Mouse (Mus musculus) MEL (cell line): ENCODE data around the gene Utrn. TPM values are rescaled to one million over a fixed set of nuclear protein-coding genes. Genes with fewer than 3 reads are reported as not detected.
A peak's percentile ranks its signal among the peaks of the same experiment; 100 is the strongest.

Source experiments
- DNase-seq: peaks from one replicate; pipeline ENCODE4 v3.0.0; 2011; ENCODE audit warnings: low read depth, low spot score
- H3K27ac ChIP-seq: 2 replicates; pipeline ENCODE4 v1.5.1; 2012; ENCODE audit warnings: low read depth, mild to moderate bottlenecking, control low read depth, low read length, moderate library complexity; ENCODE audit not compliant: control insufficient read depth
- H3K27me3 ChIP-seq, 2 experiments: fragments of 150-350 bp in 1 of 2; sonication (generic) in 1 of 2; 2 replicates each; pipeline ENCODE4 v1.6.1; 2012; ENCODE audit warnings: low read length in 2 of 2, mild to moderate bottlenecking in 2 of 2, improper control_type of control experiment in 1 of 2, moderate library complexity in 1 of 2; ENCODE audit not compliant: insufficient read depth in 2 of 2, control insufficient read depth in 1 of 2
- H3K36me3 ChIP-seq, 2 experiments: 2 replicates each; pipeline ENCODE4 v1.6.1; 2012 to 2014; ENCODE audit warnings: low read length in 2 of 2, improper control_type of control experiment in 1 of 2, inconsistent platforms in 1 of 2, mild to moderate bottlenecking in 1 of 2; ENCODE audit not compliant: insufficient read depth in 2 of 2, control insufficient read depth in 1 of 2
- H3K4me1 ChIP-seq, 2 experiments: fragments of 150-350 bp in 1 of 2; sonication (generic) in 1 of 2; 2 replicates each; pipeline ENCODE4 v1.6.1; 2012; ENCODE audit warnings: low read length in 2 of 2, improper control_type of control experiment in 1 of 2, mild to moderate bottlenecking in 1 of 2; ENCODE audit not compliant: insufficient read depth in 2 of 2, control insufficient read depth in 1 of 2
- H3K4me3 ChIP-seq, 2 experiments: fragments of 150-350 bp in 1 of 2; sonication (generic) in 1 of 2; 2 replicates each; pipeline ENCODE4 v1.5.1; 2012; ENCODE audit warnings: low read depth in 2 of 2, low read length in 2 of 2, mild to moderate bottlenecking in 2 of 2, moderate library complexity in 2 of 2, control low read depth in 1 of 2, improper control_type of control experiment in 1 of 2; ENCODE audit not compliant: control insufficient read depth in 1 of 2, insufficient read depth in 1 of 2
- H3K79me2 ChIP-seq: 2 replicates; pipeline ENCODE4 v1.6.1; 2012; ENCODE audit warnings: mild to moderate bottlenecking, low read length, moderate library complexity; ENCODE audit not compliant: control insufficient read depth, poor library complexity, insufficient read depth
- H3K9ac ChIP-seq: 2 replicates; pipeline ENCODE4 v1.6.1; 2012; ENCODE audit warnings: low read depth, mild to moderate bottlenecking, control low read depth, low read length, moderate library complexity; ENCODE audit not compliant: control insufficient read depth, poor library complexity, severe bottlenecking
- H3K9me3 ChIP-seq: fragments of 150-350 bp; sonication (generic); replicated peaks from 2 replicates; pipeline ENCODE4 v1.6.1; 2012; ENCODE audit warnings: mild to moderate bottlenecking, low read length, improper control_type of control experiment, moderate library complexity; ENCODE audit not compliant: insufficient read depth
- BHLHE40 ChIP-seq: IDR thresholded peaks from 2 replicates; pipeline ENCODE4 v1.6.1; 2012; ENCODE audit warnings: low read depth, mild to moderate bottlenecking, inconsistent platforms, low read length, improper control_type of control experiment, borderline replicate concordance
- CHD2 ChIP-seq: IDR thresholded peaks from 2 replicates; pipeline ENCODE4 v1.6.1; 2011; ENCODE audit warnings: low read length, improper control_type of control experiment
- CTCF ChIP-seq, 3 experiments: IDR thresholded peaks in 2 of 3; conservative IDR thresholded peaks in 1 of 3; 2 replicates each; pipeline ENCODE4 v1.5.1; 2011 to 2012; ENCODE audit warnings: low read length in 3 of 3, low read depth in 2 of 3, mild to moderate bottlenecking in 2 of 3, improper control_type of control experiment in 1 of 3, inconsistent platforms in 1 of 3, mixed read lengths in 1 of 3, moderate library complexity in 1 of 3; ENCODE audit not compliant: control insufficient read depth in 1 of 3, insufficient read depth in 1 of 3, poor library complexity in 1 of 3, severe bottlenecking in 1 of 3
- E2F4 ChIP-seq: IDR thresholded peaks from 2 replicates; pipeline ENCODE4 v1.6.1; 2011; ENCODE audit warnings: low read depth, low read length, improper control_type of control experiment, borderline replicate concordance
- ELF1 ChIP-seq: IDR thresholded peaks from 2 replicates; pipeline ENCODE4 v1.6.1; 2014; ENCODE audit warnings: low read depth, mild to moderate bottlenecking, inconsistent platforms, low read length, improper control_type of control experiment, moderate library complexity
- EP300 ChIP-seq, 2 experiments: IDR thresholded peaks; 2 replicates each; pipeline ENCODE4 v1.6.1; 2011; ENCODE audit warnings: improper control_type of control experiment in 2 of 2, low read length in 2 of 2, low read depth in 1 of 2, mild to moderate bottlenecking in 1 of 2
- ETS1 ChIP-seq: IDR thresholded peaks from 2 replicates; pipeline ENCODE4 v1.6.1; 2012; ENCODE audit warnings: low read depth, mild to moderate bottlenecking, inconsistent platforms, low read length, improper control_type of control experiment, moderate library complexity
- GABPA ChIP-seq: IDR thresholded peaks from 2 replicates; pipeline ENCODE4 v1.6.1; 2012; ENCODE audit warnings: low read depth, mild to moderate bottlenecking, inconsistent platforms, low read length, improper control_type of control experiment, moderate library complexity
- GATA1 ChIP-seq: IDR thresholded peaks from 2 replicates; pipeline ENCODE4 v1.6.1; 2011; ENCODE audit warnings: low read depth, low read length, improper control_type of control experiment
- HCFC1 ChIP-seq: IDR thresholded peaks from 2 replicates; pipeline ENCODE4 v1.6.1; 2012; ENCODE audit warnings: low read depth, mild to moderate bottlenecking, inconsistent platforms, low read length, improper control_type of control experiment, moderate library complexity
- JUND ChIP-seq: IDR thresholded peaks from 2 replicates; pipeline ENCODE4 v1.6.1; 2011; ENCODE audit warnings: low read depth, mild to moderate bottlenecking, improper control_type of control experiment, low read length
- KAT2A ChIP-seq: conservative IDR thresholded peaks from 2 replicates; pipeline ENCODE4 v1.6.1; 2012; ENCODE audit warnings: low read depth, low read length, improper control_type of control experiment, inconsistent platforms
- MAX ChIP-seq: IDR thresholded peaks from 2 replicates; pipeline ENCODE4 v1.6.1; 2011; ENCODE audit warnings: low read length, improper control_type of control experiment
- MEF2A ChIP-seq: IDR thresholded peaks from 2 replicates; pipeline ENCODE4 v1.6.1; 2014; ENCODE audit warnings: low read depth, mild to moderate bottlenecking, inconsistent platforms, low read length, improper control_type of control experiment; ENCODE audit not compliant: poor library complexity, insufficient replicate concordance, severe bottlenecking; ENCODE audit errors: extremely low read depth
- MYC ChIP-seq: IDR thresholded peaks from 2 replicates; pipeline ENCODE4 v1.6.1; 2011; ENCODE audit warnings: low read depth, mild to moderate bottlenecking, low read length, improper control_type of control experiment, moderate library complexity
- POLR2A ChIP-seq, 2 experiments: IDR thresholded peaks; 2 replicates each; pipeline ENCODE4 v1.6.1; 2011 to 2012; ENCODE audit warnings: low read length in 2 of 2, mild to moderate bottlenecking in 2 of 2, control low read depth in 1 of 2, improper control_type of control experiment in 1 of 2, low read depth in 1 of 2, moderate library complexity in 1 of 2; ENCODE audit not compliant: control insufficient read depth in 1 of 2, insufficient read depth in 1 of 2, poor library complexity in 1 of 2
- POLR2AphosphoS2 ChIP-seq: IDR thresholded peaks from 2 replicates; pipeline ENCODE4 v1.6.1; 2011; ENCODE audit warnings: low read length, improper control_type of control experiment
- POLR2AphosphoS5 ChIP-seq: IDR thresholded peaks from 2 replicates; pipeline ENCODE4 v1.6.1; 2012; ENCODE audit warnings: low read depth, borderline replicate concordance, mild to moderate bottlenecking, inconsistent platforms, low read length, moderate library complexity, mixed read lengths
- RAD21 ChIP-seq: IDR thresholded peaks from 2 replicates; pipeline ENCODE4 v1.6.1; 2011; ENCODE audit warnings: mild to moderate bottlenecking, low read depth, low read length, improper control_type of control experiment
- RCOR1 ChIP-seq: IDR thresholded peaks from 2 replicates; pipeline ENCODE4 v1.6.1; 2012; ENCODE audit warnings: low read depth, mild to moderate bottlenecking, inconsistent platforms, low read length, improper control_type of control experiment
- SIN3A ChIP-seq: IDR thresholded peaks from 2 replicates; pipeline ENCODE4 v1.6.1; 2012; ENCODE audit warnings: low read length, improper control_type of control experiment, inconsistent platforms
- SMC3 ChIP-seq: IDR thresholded peaks from 2 replicates; pipeline ENCODE4 v1.6.1; 2011; ENCODE audit warnings: low read depth, low read length, improper control_type of control experiment
- TAL1 ChIP-seq: IDR thresholded peaks from 2 replicates; pipeline ENCODE4 v1.6.1; 2012; ENCODE audit warnings: mild to moderate bottlenecking, inconsistent platforms, low read length, moderate library complexity, mixed read lengths
- TBP ChIP-seq: IDR thresholded peaks from 2 replicates; pipeline ENCODE4 v1.8.0; 2011; ENCODE audit warnings: low read depth, low read length, improper control_type of control experiment
- USF1 ChIP-seq: IDR thresholded peaks from 2 replicates; pipeline ENCODE4 v1.6.1; 2014; ENCODE audit warnings: low read depth, mild to moderate bottlenecking, inconsistent platforms, low read length, improper control_type of control experiment, moderate library complexity
- USF2 ChIP-seq, 2 experiments: IDR thresholded peaks; 2 replicates each; pipeline ENCODE4 v1.6.1; 2011 to 2012; ENCODE audit warnings: improper control_type of control experiment in 2 of 2, low read length in 2 of 2, borderline replicate concordance in 1 of 2, inconsistent platforms in 1 of 2, low read depth in 1 of 2, mild to moderate bottlenecking in 1 of 2; ENCODE audit not compliant: insufficient read depth in 1 of 2
- ZC3H11A ChIP-seq: IDR thresholded peaks from 2 replicates; pipeline ENCODE4 v1.6.1; 2012; ENCODE audit warnings: low read depth, mild to moderate bottlenecking, inconsistent platforms, low read length, improper control_type of control experiment
- ZMIZ1 ChIP-seq: IDR thresholded peaks from 2 replicates; pipeline ENCODE4 v1.6.1; 2012; ENCODE audit warnings: low read depth, mild to moderate bottlenecking, inconsistent platforms, low read length, improper control_type of control experiment, moderate library complexity
- ZNF384 ChIP-seq: IDR thresholded peaks from 2 replicates; pipeline ENCODE4 v1.6.1; 2012; ENCODE audit warnings: low read depth, mild to moderate bottlenecking, inconsistent platforms, low read length, improper control_type of control experiment
- polyA plus RNA-seq, 2 experiments: library from polyadenylated mRNA; stranded (reverse) in 1 of 2; unstranded in 1 of 2; fragments of >175 nt in 1 of 2; fragments of >200 nt in 1 of 2; gene quantifications; 2 replicates each; pipeline versions ENCODE4 v1.2.1 to v1.2.4; 2012; ENCODE audit warnings: low replicate concordance in 2 of 2, low read depth in 1 of 2; ENCODE audit not compliant: insufficient read length in 2 of 2, insufficient read depth in 1 of 2, missing spikeins in 1 of 2
- total RNA-seq: library from RNA; depleted of rRNA; stranded (reverse); fragments of 300-350 nt; gene quantifications from 2 replicates; pipeline ENCODE4 v1.2.3, GENCODE M21; 2012

The Utrn gene
- total and polyA plus RNA-seq, 3 experiments = 2.3 to 4.3 TPM; not detected in 1

DNA sequence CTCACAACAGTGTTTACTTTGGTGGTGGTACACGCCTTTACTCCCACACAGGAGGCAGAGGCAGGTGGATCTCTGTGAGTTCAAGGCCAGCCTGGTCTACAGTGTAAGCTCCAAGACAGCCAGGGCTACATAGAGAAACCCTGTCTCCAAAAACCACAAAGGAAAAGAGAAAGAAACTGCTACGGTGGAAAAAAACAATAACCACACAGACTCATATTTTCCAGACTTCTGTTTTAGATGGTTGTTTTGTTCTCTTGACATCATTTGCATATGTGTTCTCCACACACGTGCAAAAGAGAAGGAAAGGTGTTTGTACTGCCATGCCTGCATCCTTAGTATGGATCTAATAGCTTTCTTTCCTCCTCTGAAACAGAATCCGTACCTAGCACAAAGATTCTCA lies 55.3 kb downstream of the Utrn start:
- peak overlapping the region; percentile 39 for H3K9ac ChIP-seq
- H3K36me3 ChIP-seq = peaks cover 0 to 16% of the 10 kb centered on the region in 2 experiments; a peak in 2 of 4 replicates
- H3K9me3 ChIP-seq = no peaks in the 10 kb centered on the region
- peaks cover 6 to 23% of the 10 kb centered on the region in 2 experiments for H3K4me1 ChIP-seq
- no peaks in the 10 kb centered on the region for H3K79me2 ChIP-seq
- H3K4me3 ChIP-seq = peak overlapping the region; percentile 67 to 79
- H3K27me3 ChIP-seq = no peaks in the 10 kb centered on the region
- no peak for DNase-seq
- TF ChIP-seq CHD2 (no peak), CTCF (IDR thresholded peaks at IDR 0.05 in 2 of 3, conservative IDR thresholded peaks at IDR 0.05 in 1 of 3; ENCODE audit: control insufficient read depth in 1 of 3, insufficient read depth in 1 of 3, low read depth in 2 of 3, low read length in 3 of 3, poor library complexity in 1 of 3, severe bottlenecking in 1 of 3) (no peak), MAX (no peak), TBP (no peak), BHLHE40 (no peak), MYC (no peak), ZNF384 (no peak), POLR2AphosphoS2 (no peak), ZMIZ1 (no peak), ELF1 (no peak), ETS1 (no peak), E2F4 (no peak), GABPA (no peak), SMC3 (no peak), TAL1 (no peak)
- TF ChIP-seq, all 39 proteins: peak for 0
- peak overlapping the region; percentile 66 for H3K27ac ChIP-seq

DNA sequence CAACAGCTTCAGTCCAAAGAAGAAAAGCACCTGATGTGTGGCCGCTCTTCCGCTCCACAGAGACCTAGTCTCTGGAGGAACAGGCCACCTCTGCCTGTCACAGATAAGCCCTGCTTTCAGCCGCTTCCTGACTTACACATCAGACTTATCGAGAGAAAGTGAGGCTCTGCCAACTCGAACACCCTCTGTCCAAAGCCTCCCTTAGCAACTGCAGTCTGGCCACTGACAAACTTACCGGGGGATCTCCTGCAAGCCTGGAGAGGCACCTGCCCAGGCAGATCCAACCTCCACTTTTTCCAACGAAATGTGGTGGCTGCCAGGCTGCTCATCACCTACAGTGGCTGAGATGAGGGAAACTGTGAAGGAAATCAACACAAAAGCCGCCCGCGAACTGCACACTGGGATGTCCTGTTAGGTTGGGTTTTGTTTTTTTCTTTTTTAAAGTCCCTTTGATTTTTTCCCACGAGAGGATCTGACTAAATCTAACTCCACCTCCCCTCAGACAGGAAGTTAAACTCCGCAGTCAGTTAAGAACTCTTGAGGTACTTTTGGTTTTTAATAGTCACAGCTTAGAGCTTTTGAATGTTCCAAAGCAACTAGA lies 55.9 kb downstream of the Utrn start:
- Histone ChIP-seq H3K27me3 (no peaks in the 10 kb centered on the region), H3K9me3 (no peaks in the 10 kb centered on the region), H3K79me2 (no peaks in the 10 kb centered on the region), H3K4me3 (peak overlapping the region; percentile 67 to 79), H3K27ac (peak overlapping the region; percentile 66), H3K4me1 (peaks cover 6 to 23% of the 10 kb centered on the region in 2 experiments), H3K9ac (peak overlapping the region; percentile 39), H3K36me3 (peaks cover 0 to 16% of the 10 kb centered on the region in 2 experiments; a peak in 2 of 4 replicates)
- DNase-seq = peak; percentile 87
- TF ChIP-seq SIN3A (no peak), HCFC1 (no peak), KAT2A (no peak), CHD2 (no peak), JUND (no peak), ZMIZ1 (no peak), RAD21 (no peak), BHLHE40 (no peak), ZC3H11A (no peak), TBP (no peak), SMC3 (no peak), RCOR1 (peak; percentile 36; the same call in 1 of the 2 replicates), USF2 (IDR thresholded peaks at IDR 0.05; ENCODE audit: borderline replicate concordance in 1 of 2, insufficient read depth in 1 of 2, low read depth in 1 of 2, low read length in 2 of 2) (no peak), USF1 (no peak), POLR2A (IDR thresholded peaks at IDR 0.05; ENCODE audit: control insufficient read depth in 1 of 2, insufficient read depth in 1 of 2, low read depth in 1 of 2, low read length in 2 of 2, poor library complexity in 1 of 2) (no peak), ETS1 (peak; percentile 64), GABPA (no peak), GATA1 (peak; percentile 78), MEF2A (no peak), MAX (peak; percentile 22; the same call in 1 of the 2 replicates), ELF1 (no peak), POLR2AphosphoS5 (no peak), MYC (0 out of 2 replicates have a peak, but pooled peaks have one; percentile 22), EP300 (IDR thresholded peaks at IDR 0.05; ENCODE audit: low read depth in 1 of 2, low read length in 2 of 2) (peak; percentile 73 to 75)
